Mouse (Mus musculus) bone marrow, adult 2 months (tissue): ENCODE measurements around the gene Pikfyve.

Experiments
- CTCF ChIP-seq: fragments of 200-500 bp; IDR thresholded peaks from 2 replicates; pipeline ENCODE4 v1.5.1; 2011; ENCODE audit warnings: low read length, control low read depth; ENCODE audit not compliant: control insufficient read depth, insufficient read depth
- POLR2A ChIP-seq: fragments of 200-500 bp; IDR thresholded peaks from 2 replicates; pipeline ENCODE4 v1.6.1; 2011; ENCODE audit warnings: low read depth, mild to moderate bottlenecking, control low read depth, low read length, borderline replicate concordance; ENCODE audit not compliant: control insufficient read depth

DNA sequence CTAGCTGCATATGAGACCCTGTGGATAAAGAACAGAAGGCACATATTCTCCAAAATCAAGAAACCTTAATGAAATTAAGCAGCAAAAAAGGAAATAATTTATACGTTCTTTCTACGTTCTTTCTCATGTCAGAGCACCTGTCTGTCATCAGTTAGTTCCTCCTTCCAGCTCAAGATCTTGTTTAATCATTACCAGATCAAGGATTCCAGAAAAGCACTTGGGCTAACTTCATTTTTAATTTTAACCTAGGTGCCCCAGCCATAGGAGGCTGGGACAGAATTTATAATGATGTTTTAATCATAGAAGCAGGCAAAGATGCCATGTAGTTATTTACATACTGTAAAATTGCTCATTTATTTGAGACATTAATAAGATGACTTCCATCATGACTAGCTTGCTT, 41.7 kb upstream of the Pikfyve start:
- TF ChIP-seq POLR2A: no peak
- TF ChIP-seq CTCF: no peak
